Mouse (Mus musculus): ENCODE results near the gene Antxr2. TPM values are rescaled to one million over a fixed set of nuclear protein-coding genes. Genes with fewer than 3 reads are reported as not detected.
A peak's percentile ranks its signal among the peaks of the same experiment; 100 is the strongest.

Antxr2 gene
- total RNA-seq, 2 experiments from 2014 or later = 71.9 to 74.8 TPM

DNA sequence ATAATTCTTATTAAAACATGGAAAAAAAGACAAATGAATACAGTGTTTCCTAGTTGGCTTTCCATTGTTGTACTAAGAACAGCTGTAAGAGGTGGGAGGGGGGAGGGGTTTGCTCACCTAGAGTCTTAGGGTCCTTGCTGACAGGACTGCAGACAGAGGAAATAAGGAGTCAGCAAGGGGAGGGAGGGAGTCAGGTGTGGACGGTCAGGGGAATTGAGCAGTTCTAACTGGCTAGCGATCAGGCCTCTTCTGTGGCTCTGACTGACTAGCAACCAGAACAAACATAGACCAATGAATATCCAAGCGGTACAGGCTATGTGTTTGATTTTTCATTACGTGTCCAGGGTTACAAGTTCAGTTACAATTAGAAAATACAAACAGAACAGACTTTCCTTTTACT lies 35.0 kb downstream of the Antxr2 start:
- DNase-seq = no peak

- DNase-seq = peak; percentile 61 to 79
Measured at GRCm38 (mm10) chr5:97986656-97987294, 44.1 kb downstream of the Antxr2 start.

DNA sequence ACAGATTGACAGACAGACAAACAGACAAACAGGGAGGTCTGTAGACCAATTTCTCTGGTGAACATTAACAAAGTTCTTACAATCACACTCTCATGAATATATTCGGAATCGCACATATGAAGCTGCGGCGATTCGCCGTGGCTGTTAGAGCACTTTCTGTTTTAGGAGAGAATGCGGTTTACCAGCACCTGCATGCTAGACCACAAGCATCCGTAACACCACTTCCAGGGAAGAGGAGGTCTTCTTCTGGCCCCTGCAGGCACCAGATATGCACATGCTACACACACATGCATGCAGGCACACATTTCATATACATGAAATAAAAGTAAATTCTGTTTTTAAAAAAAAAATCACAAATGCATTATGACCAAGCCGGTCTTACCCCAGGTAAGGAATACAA lies 47.5 kb downstream of the Antxr2 start:
- DNase-seq = no peak

GRCm38 (mm10) chr5:97980472-97980871 lies 50.4 kb downstream of the Antxr2 start:
- DNase-seq = peak; percentile 68

GRCm38 (mm10) chr5:97973293-97973692 lies 57.5 kb downstream of the Antxr2 start:
- no peak for DNase-seq

GRCm38 (mm10) chr5:97972029-97972428 lies 58.8 kb downstream of the Antxr2 start:
- DNase-seq = no peak

GRCm38 (mm10) chr5:97971236-97971635 lies 59.6 kb downstream of the Antxr2 start:
- no peak for DNase-seq

GRCm38 (mm10) chr5:97967044-97967443 lies 63.8 kb downstream of the Antxr2 start:
- DNase-seq = no peak

DNA sequence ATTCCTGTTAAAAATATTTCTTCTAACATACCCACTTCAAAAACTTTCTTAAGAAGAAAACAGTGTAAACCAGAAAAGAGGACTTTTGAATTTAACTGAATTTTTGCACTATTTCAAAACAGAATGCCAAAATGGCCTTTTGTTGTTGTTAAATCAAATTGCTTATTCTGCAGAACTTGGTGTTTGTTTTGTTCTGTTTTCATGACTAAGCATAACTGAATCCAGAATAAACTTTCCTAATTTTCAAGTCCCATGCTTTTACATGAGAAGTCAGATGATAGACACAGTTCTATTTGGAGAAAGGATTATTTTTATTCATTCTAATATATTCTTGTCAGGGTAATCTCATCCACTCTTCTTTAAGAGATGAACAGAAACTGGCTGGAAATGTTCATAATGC lies 64.7 kb downstream of the Antxr2 start:
- DNase-seq = no peak

- DNase-seq = no peak
Measured at GRCm38 (mm10) chr5:97964444-97964843, 66.4 kb downstream of the Antxr2 start.

DNA sequence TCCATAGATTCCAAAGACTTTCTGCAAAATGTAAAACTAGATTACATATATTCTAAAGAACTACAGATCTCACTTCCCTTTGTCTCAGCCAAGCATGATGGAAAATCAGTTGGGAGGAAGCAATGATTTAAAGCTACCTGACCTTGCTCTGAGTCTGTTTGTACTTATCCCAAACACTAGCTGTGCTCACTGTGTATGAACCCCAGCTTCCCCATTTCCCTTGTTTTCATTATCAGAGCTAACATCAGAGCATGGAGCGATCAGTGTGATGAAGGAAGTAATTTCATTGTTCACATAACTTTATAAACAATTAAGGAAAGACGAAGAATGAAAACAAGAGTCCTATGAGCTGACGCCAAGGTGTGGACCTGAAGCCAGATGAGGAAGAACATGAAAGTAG lies 68.3 kb downstream of the Antxr2 start:
- no peak for DNase-seq

DNA sequence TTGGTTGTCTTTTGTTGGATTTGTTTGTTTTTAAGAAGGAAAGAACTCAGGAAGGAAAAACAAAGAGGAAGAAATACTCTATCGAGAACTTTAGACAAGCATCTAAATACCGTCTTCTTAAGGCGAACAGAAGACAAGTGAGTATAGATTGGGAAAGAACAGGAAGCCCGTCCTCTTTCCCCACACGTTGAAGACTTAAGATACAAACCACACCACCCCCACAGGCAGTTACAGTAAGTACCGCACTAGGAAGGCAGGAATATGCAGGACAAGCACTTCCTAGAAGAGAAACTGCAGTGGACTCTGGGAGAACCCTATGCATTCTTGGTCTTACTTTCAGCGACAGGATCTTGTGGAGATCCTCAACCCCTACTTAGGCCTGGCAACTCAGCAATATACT lies 69.1 kb downstream of the Antxr2 start:
- DNase-seq = no peak

- no peak for DNase-seq
Measured at GRCm38 (mm10) chr5:97959651-97960050, 71.2 kb downstream of the Antxr2 start.

GRCm38 (mm10) chr5:97959010-97959409 lies 71.8 kb downstream of the Antxr2 start:
- no peak for DNase-seq

DNA sequence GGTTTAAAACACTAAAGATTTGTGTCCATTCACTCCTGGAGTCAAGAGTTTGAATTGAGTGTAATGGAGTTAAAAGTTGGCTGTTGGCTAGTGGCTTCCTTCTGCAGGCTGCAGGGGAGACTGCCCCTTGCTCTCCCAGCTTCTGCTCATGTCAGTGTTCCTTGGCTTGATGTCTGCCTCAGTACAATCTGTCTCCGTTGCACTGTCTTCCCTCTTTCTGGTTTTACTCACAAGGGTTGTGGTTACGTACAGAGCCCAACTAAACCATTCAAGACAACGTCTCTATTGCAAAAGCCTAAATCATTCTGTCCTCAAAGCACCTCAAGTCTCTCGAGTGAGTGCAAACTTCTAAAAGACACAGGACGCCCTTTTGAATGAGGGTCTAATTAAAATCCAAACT lies 73.3 kb downstream of the Antxr2 start:
- no peak for DNase-seq

GRCm38 (mm10) chr5:97954193-97954772 lies 76.6 kb downstream of the Antxr2 start:
- DNase-seq = no peak

DNA sequence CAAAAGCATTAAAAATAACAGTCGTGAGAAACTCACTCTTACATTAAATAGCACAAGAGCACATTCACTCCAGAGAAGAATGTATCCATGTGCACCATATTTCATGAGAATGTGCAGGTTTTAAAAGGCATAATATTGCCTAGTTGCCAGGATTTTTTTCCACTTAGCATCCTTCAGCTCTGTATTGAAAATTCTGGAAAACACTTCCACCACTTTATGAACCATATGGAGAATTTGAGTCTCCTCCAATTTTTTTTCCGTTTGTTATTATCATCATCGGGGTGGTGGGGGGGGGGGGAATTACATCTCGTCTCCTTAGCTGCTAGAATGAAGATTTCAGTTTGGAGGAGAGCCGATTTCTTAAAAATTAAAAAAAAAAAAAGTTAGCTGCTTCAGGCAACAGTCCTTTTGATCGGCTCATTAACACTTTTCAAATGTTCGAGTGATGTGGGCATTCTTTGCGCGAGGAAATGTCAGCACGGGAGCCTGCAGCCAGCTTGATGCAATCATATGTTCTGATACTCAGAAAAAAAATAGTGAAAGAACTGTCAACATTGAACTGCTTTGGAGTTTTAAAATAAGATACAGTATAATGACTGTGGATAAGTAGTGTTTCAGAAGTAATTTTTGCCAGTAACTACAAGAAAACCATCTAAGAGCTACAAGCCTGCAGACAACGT lies 77.5 kb downstream of the Antxr2 start:
- DNase-seq = no peak

DNA sequence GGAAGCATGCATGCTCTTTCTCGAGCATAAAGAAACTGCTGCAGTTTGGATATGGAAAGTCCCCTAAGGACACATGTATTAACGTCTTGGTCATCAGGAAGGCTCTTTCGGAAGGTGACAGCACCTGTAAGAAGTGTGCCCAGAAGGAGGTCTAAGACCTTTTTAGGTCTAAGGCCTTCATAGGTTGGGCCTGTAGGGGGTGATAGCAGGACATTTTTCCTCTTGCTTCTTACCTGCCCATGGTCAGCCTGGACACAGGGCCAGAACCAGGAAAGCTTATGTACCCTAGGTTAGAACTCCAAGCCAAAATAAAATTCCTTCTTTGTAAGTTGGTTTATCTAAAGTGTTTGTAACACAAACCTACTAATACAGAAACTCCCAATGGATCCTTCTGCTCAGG lies 83.6 kb downstream of the Antxr2 start:
- peak; percentile 4 to 15 for DNase-seq

DNA sequence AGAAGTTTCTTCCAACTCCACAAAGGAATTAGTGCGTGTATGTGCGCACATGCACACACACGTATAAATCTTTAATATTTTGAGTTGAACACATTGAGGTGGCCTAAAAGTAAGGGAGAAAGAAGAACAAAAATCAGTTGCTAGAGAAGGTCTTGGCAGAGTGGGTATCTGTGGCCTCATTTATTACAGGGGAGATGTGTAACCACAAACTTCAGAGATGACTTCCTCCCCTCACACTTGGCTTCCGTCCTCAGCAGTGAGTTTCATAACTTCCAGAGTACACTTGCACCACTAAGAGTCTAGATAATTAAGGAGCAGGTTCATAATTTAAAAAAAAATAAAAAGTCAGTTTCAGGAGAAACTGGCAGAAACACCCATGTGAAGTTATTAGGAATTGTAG lies 84.6 kb downstream of the Antxr2 start:
- DNase-seq = peak in 1 of 2 experiments; percentile 6

GRCm38 (mm10) chr5:97935140-97936129 lies 95.4 kb downstream of the Antxr2 start:
- no peak for DNase-seq

GRCm38 (mm10) chr5:97917654-97918053 lies 113.2 kb downstream of the Antxr2 start:
- no peak for DNase-seq

DNA sequence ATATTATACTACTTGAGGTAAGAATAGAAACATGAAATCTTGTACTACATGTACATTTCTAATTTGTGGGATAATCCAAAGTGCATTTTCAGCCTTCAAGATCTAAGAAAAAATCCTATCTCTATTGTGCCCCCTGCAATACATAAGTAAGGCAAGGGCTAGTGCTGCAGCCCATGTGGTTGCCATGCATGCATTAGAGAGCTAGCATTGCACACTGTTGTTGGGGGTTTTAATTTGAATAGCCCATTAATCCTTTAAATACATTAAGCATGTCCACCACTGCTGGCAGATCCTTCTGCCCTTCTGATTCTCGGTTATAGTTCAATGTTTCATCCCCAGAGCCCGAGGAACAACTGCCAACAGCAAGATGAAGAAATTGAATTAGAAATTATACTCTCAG lies 116.0 kb downstream of the Antxr2 start:
- no peak for DNase-seq

Measured in heart, adult 18-20 months (tissue).